Mouse (Mus musculus) ES-E14 (cell line): ENCODE measurements around the gene Tmem167.

Experiments used
- CHD2 ChIP-seq: IDR thresholded peaks from 2 replicates; pipeline ENCODE4 v1.6.1; 2014; ENCODE audit warnings: mild to moderate bottlenecking, low read depth, low read length, inconsistent platforms
- MAFK ChIP-seq: IDR thresholded peaks from 2 replicates; pipeline ENCODE4 v1.6.1; 2014; ENCODE audit warnings: mild to moderate bottlenecking, low read depth, low read length, inconsistent platforms; ENCODE audit not compliant: insufficient read depth

DNA sequence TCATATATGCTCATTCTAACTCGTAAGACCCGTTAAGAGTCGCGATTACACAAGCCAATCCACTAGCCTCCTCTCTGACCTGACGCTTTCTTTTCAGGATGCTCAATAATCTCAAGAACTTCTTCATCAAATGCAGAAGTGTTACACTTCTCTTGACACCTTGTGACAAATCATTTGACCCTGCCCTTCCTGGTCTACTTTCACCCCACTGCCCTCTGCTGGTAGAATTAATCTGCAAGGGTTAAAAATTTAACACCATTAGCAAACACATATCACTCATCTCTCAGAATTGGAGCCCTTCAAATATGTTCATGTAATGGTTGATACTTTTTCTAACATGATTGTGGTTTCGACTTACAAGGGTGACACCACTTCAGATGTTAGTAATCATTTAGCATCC lies 37.2 kb upstream of the Tmem167 start:
- TF ChIP-seq CHD2 (no peak), MAFK (no peak)
